Mouse (Mus musculus) stomach, postnatal 0 days (tissue): ENCODE data around the gene BC017158.

Experiments used
- CTCF ChIP-seq: IDR thresholded peaks from 2 replicates; pipeline ENCODE4 v1.5.1; 2016; ENCODE audit warnings: antibody characterized with exemption, low read depth, mild to moderate bottlenecking, moderate library complexity
- EP300 ChIP-seq: optimal IDR thresholded peaks from 2 replicates; pipeline ENCODE3; 2016; ENCODE audit warnings: antibody characterized with exemption

DNA sequence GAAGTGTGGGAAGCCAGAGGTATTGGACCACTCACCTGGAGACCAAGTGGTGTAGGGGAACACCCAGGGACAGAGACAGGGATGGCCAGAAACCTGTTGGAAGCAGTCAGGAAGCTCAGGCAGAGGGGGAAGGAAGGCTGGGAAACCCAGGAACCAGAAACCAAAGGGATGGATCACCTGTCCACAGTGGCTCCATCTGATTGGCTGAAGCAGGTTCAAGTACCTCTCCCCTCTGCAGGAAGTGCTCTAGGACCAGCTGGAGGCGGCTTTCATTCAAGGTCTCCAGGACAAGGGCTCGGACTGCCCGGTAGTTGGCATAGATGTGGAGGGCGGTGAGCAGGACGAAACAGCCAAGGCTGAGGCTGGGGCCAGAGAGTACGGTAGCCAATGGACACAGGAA lies 21.9 kb downstream of the BC017158 start:
- TF ChIP-seq EP300 (no peak), CTCF (no peak)
